Mouse (Mus musculus) bone marrow macrophage, adult 2 months (primary cell): ENCODE data around the gene Cdc14a.

Experiments used
- CTCF ChIP-seq: IDR thresholded peaks from 2 replicates; pipeline ENCODE4 v1.5.1; 2012; ENCODE audit warnings: low read depth, mild to moderate bottlenecking, low read length, moderate library complexity
- POLR2A ChIP-seq: IDR thresholded peaks from 2 replicates; pipeline ENCODE4 v1.6.1; 2012; ENCODE audit warnings: mild to moderate bottlenecking, low read depth, low read length, borderline replicate concordance

- no peak for TF ChIP-seq POLR2A
- TF ChIP-seq CTCF: no peak
Measured at GRCm38 (mm10) chr3:116384319-116384718, 39.5 kb downstream of the Cdc14a start.
